Mouse (Mus musculus): ENCODE data around the gene P2ry13. TPM values are rescaled to one million over a fixed set of nuclear protein-coding genes. Genes with fewer than 3 reads are reported as not detected.

The P2ry13 gene
- total RNA-seq, 1 experiment: not detected

DNA sequence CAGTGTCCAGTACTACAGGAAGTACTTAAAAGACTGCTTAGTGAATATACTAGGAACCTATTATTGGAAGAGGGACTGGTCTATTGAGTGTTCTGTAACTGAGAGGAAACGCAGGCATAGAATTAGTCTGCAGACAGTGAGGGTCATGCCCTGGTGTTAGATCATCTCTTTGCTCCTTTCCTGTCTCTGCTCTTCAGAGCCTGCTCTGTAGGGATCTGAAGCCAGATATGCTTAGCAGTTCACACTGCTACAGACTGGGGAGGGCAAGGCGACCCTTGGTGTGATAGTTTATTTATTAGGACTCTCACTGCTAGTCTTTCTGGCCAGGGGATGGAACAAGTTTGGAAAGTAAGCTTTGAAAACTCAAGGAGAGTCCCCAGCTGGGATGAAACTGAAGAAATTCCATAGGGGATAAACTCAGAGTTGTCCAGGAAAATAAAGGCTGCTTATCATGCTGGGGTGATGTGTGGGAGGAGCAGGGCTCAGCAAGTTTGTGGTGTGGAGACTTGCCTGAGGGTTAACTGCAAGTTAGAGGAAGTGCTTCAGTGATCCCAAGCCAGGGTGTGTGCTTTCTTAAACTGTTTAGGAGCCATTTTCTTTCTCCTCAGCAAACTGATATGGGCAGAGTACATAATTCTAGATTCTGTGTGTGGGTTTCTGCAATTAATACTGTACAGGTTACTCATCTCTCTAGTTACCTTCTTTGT is 40.6 kb downstream of the P2ry13 start:
- Histone ChIP-seq H3K4me3 (ENCODE audit: insufficient read depth in 1 of 2, low read depth in 1 of 2, low read length in 2 of 2, poor library complexity in 1 of 2, severe bottlenecking in 1 of 2) (no peak overlapping the region), H3K9ac (ENCODE audit: insufficient read depth, low read depth, low read length, poor library complexity, severe bottlenecking) (no peak overlapping the region), H3K27ac (ENCODE audit: insufficient read depth, low read depth, low read length, poor library complexity, severe bottlenecking) (no peak overlapping the region), H3K36me3 (ENCODE audit: control insufficient read depth, insufficient read depth, low read length, poor library complexity, severe bottlenecking) (no peaks in the 10 kb centered on the region), H3K4me1 (ENCODE audit: control insufficient read depth in 2 of 2, insufficient read depth in 2 of 2, low read length in 2 of 2, poor library complexity in 1 of 2) (no peaks in the 10 kb centered on the region; a peak in 1 of 4 replicates), H3K9me3 (ENCODE audit: control insufficient read depth, insufficient read depth, low read depth, low read length) (no peaks in the 10 kb centered on the region)
- DNase-seq (ENCODE audit: low read depth, low spot score): no peak
- TF ChIP-seq MAFK (IDR thresholded peaks at IDR 0.05; ENCODE audit: insufficient read depth, low read depth, low read length): no peak
- TF ChIP-seq HCFC1 (IDR thresholded peaks at IDR 0.05; ENCODE audit: borderline replicate concordance, insufficient read depth, low read length): no peak
- TF ChIP-seq CHD2 (IDR thresholded peaks at IDR 0.05; ENCODE audit: low read depth, low read length): no peak
- TF ChIP-seq ZNF384 (IDR thresholded peaks at IDR 0.05; ENCODE audit: low read depth, low read length): no peak
- no peak for TF ChIP-seq ZC3H11A (IDR thresholded peaks at IDR 0.05; ENCODE audit: borderline replicate concordance, low read depth, low read length)
- in situ Hi-C loops (cut with MboI; ENCODE audit: low sequenced_read_pairs in 2 of 2, unreplicated experiment in 2 of 2): no loop called here

DNA sequence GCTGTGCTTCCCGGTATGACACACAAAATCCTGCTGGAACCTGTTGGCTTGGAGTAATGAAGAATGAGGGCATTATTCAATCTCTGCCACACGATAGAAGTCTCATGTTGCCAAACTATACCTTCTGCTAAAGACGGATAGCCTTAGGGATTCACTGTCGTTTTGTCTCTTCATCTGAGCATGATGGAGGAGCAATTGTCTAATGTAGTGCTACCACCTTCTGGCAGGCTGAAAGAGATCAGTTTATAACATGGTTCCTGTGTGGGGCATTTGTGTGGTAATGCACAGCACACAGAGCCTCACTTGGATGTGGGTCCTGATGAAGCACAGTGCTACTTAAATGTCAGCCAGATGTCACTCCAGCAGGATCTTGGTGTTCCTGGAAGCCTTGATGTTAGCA is 41.5 kb downstream of the P2ry13 start:
- Histone ChIP-seq H3K9me3 (ENCODE audit: control insufficient read depth, insufficient read depth, low read depth, low read length) (no peaks in the 10 kb centered on the region), H3K36me3 (ENCODE audit: control insufficient read depth, insufficient read depth, low read length, poor library complexity, severe bottlenecking) (no peaks in the 10 kb centered on the region), H3K27ac (ENCODE audit: insufficient read depth, low read depth, low read length, poor library complexity, severe bottlenecking) (no peak overlapping the region), H3K9ac (ENCODE audit: insufficient read depth, low read depth, low read length, poor library complexity, severe bottlenecking) (no peak overlapping the region), H3K4me1 (ENCODE audit: control insufficient read depth in 2 of 2, insufficient read depth in 2 of 2, low read length in 2 of 2, poor library complexity in 1 of 2) (no peaks in the 10 kb centered on the region; a peak in 1 of 4 replicates), H3K4me3 (ENCODE audit: insufficient read depth in 1 of 2, low read depth in 1 of 2, low read length in 2 of 2, poor library complexity in 1 of 2, severe bottlenecking in 1 of 2) (no peak overlapping the region)
- no peak for DNase-seq (ENCODE audit: low read depth, low spot score)
- TF ChIP-seq ZNF384 (IDR thresholded peaks at IDR 0.05; ENCODE audit: low read depth, low read length) (no peak), ZC3H11A (IDR thresholded peaks at IDR 0.05; ENCODE audit: borderline replicate concordance, low read depth, low read length) (no peak), MAFK (IDR thresholded peaks at IDR 0.05; ENCODE audit: insufficient read depth, low read depth, low read length) (no peak), CHD2 (IDR thresholded peaks at IDR 0.05; ENCODE audit: low read depth, low read length) (no peak), HCFC1 (IDR thresholded peaks at IDR 0.05; ENCODE audit: borderline replicate concordance, insufficient read depth, low read length) (no peak)
- in situ Hi-C loops (cut with MboI; ENCODE audit: low sequenced_read_pairs in 2 of 2, unreplicated experiment in 2 of 2): no loop called here

DNA sequence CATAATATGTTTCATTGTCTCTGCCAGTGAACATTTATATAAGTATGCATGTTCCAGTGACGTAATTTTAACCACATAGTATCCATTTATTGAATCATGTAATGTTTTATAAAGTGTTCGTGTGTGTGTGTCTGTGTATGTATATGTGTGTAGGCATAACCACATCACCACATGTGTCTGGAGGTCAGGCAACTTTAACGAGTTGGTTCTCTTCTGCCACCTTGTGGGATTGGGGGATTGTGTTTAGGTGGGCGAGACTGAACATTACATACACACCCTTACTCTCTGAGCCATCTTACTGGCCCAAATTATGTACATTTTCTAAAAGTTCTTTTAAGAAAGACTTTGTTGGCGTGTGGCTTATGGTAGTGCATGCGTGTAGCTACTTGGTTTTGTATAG is 42.2 kb downstream of the P2ry13 start:
- H3K4me1 ChIP-seq (ENCODE audit: control insufficient read depth in 2 of 2, insufficient read depth in 2 of 2, low read length in 2 of 2, poor library complexity in 1 of 2): no peaks in the 10 kb centered on the region; a peak in 1 of 4 replicates
- H3K36me3 ChIP-seq (ENCODE audit: control insufficient read depth, insufficient read depth, low read length, poor library complexity, severe bottlenecking): no peaks in the 10 kb centered on the region
- no peak overlapping the region for H3K4me3 ChIP-seq (ENCODE audit: insufficient read depth in 1 of 2, low read depth in 1 of 2, low read length in 2 of 2, poor library complexity in 1 of 2, severe bottlenecking in 1 of 2)
- H3K9ac ChIP-seq (ENCODE audit: insufficient read depth, low read depth, low read length, poor library complexity, severe bottlenecking): no peak overlapping the region
- no peaks in the 10 kb centered on the region for H3K9me3 ChIP-seq (ENCODE audit: control insufficient read depth, insufficient read depth, low read depth, low read length)
- TF ChIP-seq ZNF384 (IDR thresholded peaks at IDR 0.05; ENCODE audit: low read depth, low read length): no peak
- TF ChIP-seq MAFK (IDR thresholded peaks at IDR 0.05; ENCODE audit: insufficient read depth, low read depth, low read length): no peak
- no peak overlapping the region for H3K27ac ChIP-seq (ENCODE audit: insufficient read depth, low read depth, low read length, poor library complexity, severe bottlenecking)
- in situ Hi-C loops (cut with MboI; ENCODE audit: low sequenced_read_pairs in 2 of 2, unreplicated experiment in 2 of 2): no loop called here
- no peak for DNase-seq (ENCODE audit: low read depth, low spot score)

DNA sequence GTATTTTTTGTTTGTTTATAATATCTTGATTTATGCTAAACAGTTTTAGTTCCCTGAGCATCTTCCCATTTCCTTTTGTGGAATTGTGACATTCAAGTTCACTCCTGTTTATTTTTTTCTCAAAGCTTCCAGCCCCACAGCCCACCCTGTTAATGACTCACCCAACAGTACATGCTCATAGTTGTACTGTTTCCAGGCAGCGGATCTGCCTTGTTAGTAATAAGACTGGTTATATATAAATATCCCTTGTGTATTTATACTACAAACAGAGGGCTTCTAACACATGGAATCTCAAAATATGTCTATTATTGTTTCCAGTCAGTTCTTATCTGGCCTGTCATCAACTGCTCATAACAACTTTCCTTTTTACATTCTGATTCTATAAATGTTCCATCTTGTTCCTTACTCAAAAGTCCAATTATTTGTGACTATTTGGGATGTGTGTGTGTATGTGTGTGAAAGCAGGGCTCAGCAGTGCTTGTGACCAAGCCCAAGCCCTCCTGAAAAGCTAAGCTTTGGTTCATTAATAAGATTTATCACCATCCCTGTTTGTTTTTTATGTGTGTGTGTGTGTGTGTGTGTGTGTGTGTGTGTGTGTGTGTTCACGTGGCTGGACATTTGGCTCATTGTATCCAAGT is 43.1 kb downstream of the P2ry13 start:
- H3K4me3 ChIP-seq (ENCODE audit: insufficient read depth in 1 of 2, low read depth in 1 of 2, low read length in 2 of 2, poor library complexity in 1 of 2, severe bottlenecking in 1 of 2): no peak overlapping the region
- H3K9me3 ChIP-seq (ENCODE audit: control insufficient read depth, insufficient read depth, low read depth, low read length): no peaks in the 10 kb centered on the region
- no peaks in the 10 kb centered on the region for H3K36me3 ChIP-seq (ENCODE audit: control insufficient read depth, insufficient read depth, low read length, poor library complexity, severe bottlenecking)
- TF ChIP-seq CHD2 (IDR thresholded peaks at IDR 0.05; ENCODE audit: low read depth, low read length) (no peak), ZNF384 (IDR thresholded peaks at IDR 0.05; ENCODE audit: low read depth, low read length) (no peak), MAFK (IDR thresholded peaks at IDR 0.05; ENCODE audit: insufficient read depth, low read depth, low read length) (no peak), HCFC1 (IDR thresholded peaks at IDR 0.05; ENCODE audit: borderline replicate concordance, insufficient read depth, low read length) (no peak), ZC3H11A (IDR thresholded peaks at IDR 0.05; ENCODE audit: borderline replicate concordance, low read depth, low read length) (no peak)
- in situ Hi-C loops (cut with MboI; ENCODE audit: low sequenced_read_pairs in 2 of 2, unreplicated experiment in 2 of 2): no loop called here
- no peaks in the 10 kb centered on the region; a peak in 1 of 4 replicates for H3K4me1 ChIP-seq (ENCODE audit: control insufficient read depth in 2 of 2, insufficient read depth in 2 of 2, low read length in 2 of 2, poor library complexity in 1 of 2)
- no peak overlapping the region for H3K9ac ChIP-seq (ENCODE audit: insufficient read depth, low read depth, low read length, poor library complexity, severe bottlenecking)
- no peak for DNase-seq (ENCODE audit: low read depth, low spot score)
- H3K27ac ChIP-seq (ENCODE audit: insufficient read depth, low read depth, low read length, poor library complexity, severe bottlenecking): no peak overlapping the region
